Mouse (Mus musculus): Measurements from ENCODE around the gene Kcnk5. TPM values are rescaled to one million over a fixed set of nuclear protein-coding genes. Genes with fewer than 3 reads are reported as not detected.

Kcnk5 gene
- polyA plus RNA-seq, 1 experiment from 2014 or later: 9.1 TPM

DNA sequence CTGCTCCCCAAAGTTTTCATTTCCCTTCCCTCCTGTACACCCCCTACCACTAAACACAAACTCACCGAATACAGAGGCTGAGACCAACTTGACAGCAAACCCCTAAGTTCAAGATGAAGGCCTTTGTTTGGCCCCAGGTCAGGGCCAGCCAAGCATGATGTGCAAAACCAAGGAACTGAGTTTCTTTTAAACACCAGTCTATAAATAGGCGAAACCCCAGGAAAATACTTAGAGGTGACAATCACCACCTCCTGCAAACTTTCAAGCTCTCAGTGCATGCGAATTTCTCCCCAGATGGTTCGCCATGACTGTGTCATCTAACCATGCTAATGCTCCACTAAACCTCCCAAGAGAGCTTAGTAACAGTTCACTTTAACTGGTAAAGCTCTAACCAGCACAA is 5.9 kb downstream of the Kcnk5 start:
- Histone ChIP-seq H3K4me2 (ENCODE audit: low read depth) (no peak overlapping the region), H3K27ac (ENCODE audit: low read depth, low read length) (no peak overlapping the region), H3K27me3 (ENCODE audit: control insufficient read depth, insufficient read depth, low read length) (no peaks in the 10 kb centered on the region), H3K4me3 (ENCODE audit: low read depth, low read length) (no peak overlapping the region), H3K4me1 (ENCODE audit: control insufficient read depth, insufficient read depth, low read length) (peaks cover 21% of the 10 kb centered on the region), H3K36me3 (ENCODE audit: control insufficient read depth, insufficient read depth, low read length) (no peaks in the 10 kb centered on the region), H3K9ac (ENCODE audit: low read length) (no peak overlapping the region), H3K9me3 (ENCODE audit: control insufficient read depth, low read length) (no peaks in the 10 kb centered on the region)
- DNase-seq (ENCODE audit: low spot score) (no peak), ATAC-seq (ENCODE audit: insufficient read depth, low FRiP score, low TSS enrichment) (no peak)
- WGBS: 90% methylated on average over 4 of the region's 4 CpGs

- Histone ChIP-seq H3K9me3 (ENCODE audit: control insufficient read depth, low read length) (no peaks in the 10 kb centered on the region), H3K4me3 (ENCODE audit: low read depth, low read length) (no peak overlapping the region), H3K36me3 (ENCODE audit: control insufficient read depth, insufficient read depth, low read length) (no peaks in the 10 kb centered on the region), H3K27ac (ENCODE audit: low read depth, low read length) (no peak overlapping the region), H3K9ac (ENCODE audit: low read length) (no peak overlapping the region), H3K27me3 (ENCODE audit: control insufficient read depth, insufficient read depth, low read length) (no peaks in the 10 kb centered on the region), H3K4me2 (ENCODE audit: low read depth) (no peak overlapping the region), H3K4me1 (ENCODE audit: control insufficient read depth, insufficient read depth, low read length) (peaks cover 15% of the 10 kb centered on the region)
- WGBS: 94% methylated on average over 7 of the region's 7 CpGs
- DNase-seq (ENCODE audit: low spot score) (no peak), ATAC-seq (ENCODE audit: insufficient read depth, low FRiP score, low TSS enrichment) (no peak)
Measured at GRCm38 (mm10) chr14:20175114-20175513, 6.5 kb downstream of the Kcnk5 start.

DNA sequence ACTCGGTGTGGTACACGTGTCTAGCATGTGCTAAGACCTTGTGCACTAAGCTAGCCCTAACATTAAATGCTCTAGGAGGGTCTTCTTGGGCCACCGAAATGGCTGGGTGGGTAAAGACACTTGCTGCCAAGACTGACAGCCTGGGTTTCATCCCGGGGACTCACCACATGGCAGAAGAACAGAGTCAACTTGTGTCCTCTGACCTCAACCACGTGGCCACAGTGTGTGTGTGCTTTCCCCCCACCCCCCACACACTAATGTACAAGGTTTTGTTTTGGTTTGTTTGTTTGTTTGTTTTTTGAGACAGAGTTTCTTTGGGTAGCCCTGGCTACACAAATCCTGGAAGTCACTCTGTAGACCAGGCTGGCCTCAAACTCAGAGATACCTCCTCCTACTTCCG is 6.9 kb downstream of the Kcnk5 start:
- no peak for DNase-seq (ENCODE audit: low spot score)
- Histone ChIP-seq H3K27me3 (ENCODE audit: control insufficient read depth, insufficient read depth, low read length) (no peaks in the 10 kb centered on the region), H3K27ac (ENCODE audit: low read depth, low read length) (no peak overlapping the region), H3K9me3 (ENCODE audit: control insufficient read depth, low read length) (no peaks in the 10 kb centered on the region), H3K4me1 (ENCODE audit: control insufficient read depth, insufficient read depth, low read length) (peaks cover 14% of the 10 kb centered on the region), H3K9ac (ENCODE audit: low read length) (no peak overlapping the region), H3K36me3 (ENCODE audit: control insufficient read depth, insufficient read depth, low read length) (no peaks in the 10 kb centered on the region), H3K4me2 (ENCODE audit: low read depth) (no peak overlapping the region), H3K4me3 (ENCODE audit: low read depth, low read length) (no peak overlapping the region)
- ATAC-seq (ENCODE audit: insufficient read depth, low FRiP score, low TSS enrichment): no peak
- 90% methylated on average over 6 of the region's 6 CpGs for WGBS

DNA sequence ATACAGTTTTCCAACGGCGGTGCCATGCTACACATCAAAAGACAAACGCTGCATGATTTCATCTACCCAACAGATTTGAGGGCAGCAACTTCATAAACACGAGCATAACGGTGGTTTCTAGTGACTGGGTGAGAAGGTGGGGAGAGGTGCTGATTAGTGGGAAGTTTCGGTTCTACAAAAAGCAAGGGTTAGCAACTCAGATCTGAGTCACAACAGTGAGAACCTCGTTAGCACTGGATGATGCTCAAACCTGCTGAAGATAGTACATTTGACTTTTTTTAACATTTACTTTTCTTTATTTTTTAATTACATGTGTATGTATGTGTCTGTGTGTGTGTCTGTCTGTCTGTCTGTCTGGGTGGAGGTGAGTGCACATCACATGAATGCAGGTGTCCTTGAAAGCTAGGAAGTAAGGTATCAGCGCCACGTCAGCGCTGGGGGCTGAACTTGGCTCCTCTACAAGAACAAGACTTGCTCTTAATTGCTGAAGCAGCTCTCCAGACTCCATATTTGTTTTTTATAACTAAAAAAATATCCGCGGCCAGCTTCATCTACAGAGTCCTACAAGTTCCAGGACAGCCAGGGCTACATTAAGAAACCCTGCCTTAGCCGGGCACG is 7.6 kb downstream of the Kcnk5 start:
- DNase-seq (ENCODE audit: low spot score): no peak
- 94% methylated on average over 14 of the region's 14 CpGs for WGBS

DNA sequence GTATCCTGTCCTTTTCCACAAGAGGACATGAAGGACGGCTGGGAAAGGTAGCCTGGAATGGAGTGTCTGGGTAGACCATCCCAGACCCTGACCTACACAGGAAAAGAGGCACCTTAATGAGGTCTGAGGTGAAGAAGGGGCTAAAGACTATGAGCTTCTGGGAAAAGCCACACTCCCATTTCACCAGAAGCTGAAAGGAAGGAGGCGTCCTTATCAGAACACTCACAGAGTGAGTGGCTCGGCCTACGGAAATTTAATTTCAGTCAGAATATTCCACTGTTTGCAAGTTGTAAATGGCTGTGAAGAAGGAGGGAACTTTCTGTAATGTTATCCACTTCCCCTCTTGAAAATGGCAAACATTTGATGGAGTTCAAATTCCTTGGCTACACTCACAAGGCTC is 8.7 kb downstream of the Kcnk5 start:
- 86% methylated on average over 4 of the region's 4 CpGs for WGBS
- Histone ChIP-seq H3K27ac (ENCODE audit: low read depth, low read length) (no peak overlapping the region), H3K4me2 (ENCODE audit: low read depth) (no peak overlapping the region), H3K4me3 (ENCODE audit: low read depth, low read length) (no peak overlapping the region), H3K4me1 (ENCODE audit: control insufficient read depth, insufficient read depth, low read length) (no peaks in the 10 kb centered on the region), H3K36me3 (ENCODE audit: control insufficient read depth, insufficient read depth, low read length) (no peaks in the 10 kb centered on the region), H3K9ac (ENCODE audit: low read length) (no peak overlapping the region), H3K27me3 (ENCODE audit: control insufficient read depth, insufficient read depth, low read length) (no peaks in the 10 kb centered on the region), H3K9me3 (ENCODE audit: control insufficient read depth, low read length) (no peaks in the 10 kb centered on the region)
- no peak for ATAC-seq (ENCODE audit: insufficient read depth, low FRiP score, low TSS enrichment)
- no peak for DNase-seq (ENCODE audit: low spot score)

More for the DNA sequence above, 7.6 kb downstream of the Kcnk5 start:
- H3K9ac ChIP-seq (ENCODE audit: low read length): no peak overlapping the region
- no peak for ATAC-seq (ENCODE audit: insufficient read depth, low FRiP score, low TSS enrichment)
- peaks cover 7% of the 10 kb centered on the region; the same call in 1 of the 2 replicates for H3K4me1 ChIP-seq (ENCODE audit: control insufficient read depth, insufficient read depth, low read length)
- H3K4me2 ChIP-seq (ENCODE audit: low read depth): no peak overlapping the region
- H3K36me3 ChIP-seq (ENCODE audit: control insufficient read depth, insufficient read depth, low read length): no peaks in the 10 kb centered on the region
- H3K9me3 ChIP-seq (ENCODE audit: control insufficient read depth, low read length): no peaks in the 10 kb centered on the region
- H3K27me3 ChIP-seq (ENCODE audit: control insufficient read depth, insufficient read depth, low read length): no peaks in the 10 kb centered on the region
- H3K4me3 ChIP-seq (ENCODE audit: low read depth, low read length): no peak overlapping the region
- H3K27ac ChIP-seq (ENCODE audit: low read depth, low read length): no peak overlapping the region

DNA sequence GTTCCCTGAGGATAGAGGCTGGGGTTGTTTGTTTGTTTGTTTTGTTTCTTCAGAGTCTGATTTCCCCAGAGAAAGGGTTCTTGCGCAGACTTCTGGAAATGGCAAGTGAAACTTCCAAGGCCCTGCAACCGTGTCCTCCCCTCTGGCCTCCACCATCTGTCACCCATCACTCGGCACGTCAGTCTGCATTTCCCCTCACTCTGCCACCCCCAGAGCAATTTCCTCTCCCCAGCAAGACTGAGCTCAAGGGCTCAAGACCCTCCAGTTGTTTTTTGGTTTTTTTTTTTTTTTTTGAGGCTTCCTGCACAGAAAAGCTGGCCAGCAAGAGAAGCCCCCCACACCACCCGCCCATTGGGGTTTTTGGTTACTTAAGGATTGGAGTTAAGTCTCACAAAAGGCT is 9.1 kb downstream of the Kcnk5 start:
- 76% methylated on average over 5 of the region's 5 CpGs for WGBS
- no peaks in the 10 kb centered on the region for H3K4me1 ChIP-seq (ENCODE audit: control insufficient read depth, insufficient read depth, low read length)
- H3K36me3 ChIP-seq (ENCODE audit: control insufficient read depth, insufficient read depth, low read length): no peaks in the 10 kb centered on the region
- H3K4me2 ChIP-seq (ENCODE audit: low read depth): no peak overlapping the region
- no peak for ATAC-seq (ENCODE audit: insufficient read depth, low FRiP score, low TSS enrichment)
- no peak overlapping the region for H3K27ac ChIP-seq (ENCODE audit: low read depth, low read length)
- no peak overlapping the region for H3K9ac ChIP-seq (ENCODE audit: low read length)
- no peaks in the 10 kb centered on the region for H3K9me3 ChIP-seq (ENCODE audit: control insufficient read depth, low read length)
- no peaks in the 10 kb centered on the region for H3K27me3 ChIP-seq (ENCODE audit: control insufficient read depth, insufficient read depth, low read length)
- no peak for DNase-seq (ENCODE audit: low spot score)
- no peak overlapping the region for H3K4me3 ChIP-seq (ENCODE audit: low read depth, low read length)

DNA sequence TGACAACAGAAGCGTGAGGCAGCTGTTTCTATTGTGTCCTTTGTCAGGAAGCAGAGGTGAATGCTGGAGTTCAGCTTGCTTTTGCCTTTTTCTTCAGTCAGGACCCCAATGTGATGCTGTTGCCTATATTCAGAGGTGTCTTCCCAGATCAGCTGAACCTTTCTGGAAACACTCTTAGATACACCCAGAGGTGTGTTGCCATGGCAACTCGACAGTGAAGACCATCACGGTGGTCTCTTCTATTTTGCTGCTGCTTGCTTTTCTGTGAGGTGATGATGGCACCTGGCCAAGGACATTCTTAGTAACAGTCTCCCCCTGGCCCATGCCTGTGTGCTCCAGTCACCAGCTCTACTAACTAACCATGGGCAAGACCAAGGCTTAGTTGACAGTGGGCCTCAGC is 9.8 kb downstream of the Kcnk5 start:
- Histone ChIP-seq H3K9me3 (ENCODE audit: control insufficient read depth, low read length) (no peaks in the 10 kb centered on the region), H3K4me1 (ENCODE audit: control insufficient read depth, insufficient read depth, low read length) (no peaks in the 10 kb centered on the region), H3K4me2 (ENCODE audit: low read depth) (no peak overlapping the region), H3K9ac (ENCODE audit: low read length) (no peak overlapping the region), H3K27ac (ENCODE audit: low read depth, low read length) (no peak overlapping the region), H3K36me3 (ENCODE audit: control insufficient read depth, insufficient read depth, low read length) (no peaks in the 10 kb centered on the region), H3K4me3 (ENCODE audit: low read depth, low read length) (no peak overlapping the region), H3K27me3 (ENCODE audit: control insufficient read depth, insufficient read depth, low read length) (no peaks in the 10 kb centered on the region)
- 85% methylated on average over 3 of the region's 3 CpGs for WGBS
- DNase-seq (ENCODE audit: low spot score): no peak
- no peak for ATAC-seq (ENCODE audit: insufficient read depth, low FRiP score, low TSS enrichment)

- Histone ChIP-seq H3K36me3 (ENCODE audit: control insufficient read depth, insufficient read depth, low read length) (no peaks in the 10 kb centered on the region), H3K9me3 (ENCODE audit: control insufficient read depth, low read length) (no peaks in the 10 kb centered on the region), H3K9ac (ENCODE audit: low read length) (no peak overlapping the region), H3K27me3 (ENCODE audit: control insufficient read depth, insufficient read depth, low read length) (no peaks in the 10 kb centered on the region), H3K4me2 (ENCODE audit: low read depth) (no peak overlapping the region), H3K4me3 (ENCODE audit: low read depth, low read length) (no peak overlapping the region), H3K27ac (ENCODE audit: low read depth, low read length) (no peak overlapping the region), H3K4me1 (ENCODE audit: control insufficient read depth, insufficient read depth, low read length) (0 out of 2 replicates have a peak, but pooled peaks cover 3% of the 10 kb centered on the region)
- 90% methylated on average over 4 of the region's 4 CpGs for WGBS
- ATAC-seq (ENCODE audit: insufficient read depth, low FRiP score, low TSS enrichment) (no peak), DNase-seq (ENCODE audit: low spot score) (no peak)
Measured at GRCm38 (mm10) chr14:20169251-20169650, 12.4 kb downstream of the Kcnk5 start.

GRCm38 (mm10) chr14:20168478-20168877 is 13.1 kb downstream of the Kcnk5 start:
- Histone ChIP-seq H3K4me1 (ENCODE audit: control insufficient read depth, insufficient read depth, low read length) (peaks cover 5% of the 10 kb centered on the region; the same call in 1 of the 2 replicates), H3K4me3 (ENCODE audit: low read depth, low read length) (no peak overlapping the region), H3K27me3 (ENCODE audit: control insufficient read depth, insufficient read depth, low read length) (no peaks in the 10 kb centered on the region), H3K36me3 (ENCODE audit: control insufficient read depth, insufficient read depth, low read length) (no peaks in the 10 kb centered on the region), H3K9ac (ENCODE audit: low read length) (no peak overlapping the region), H3K27ac (ENCODE audit: low read depth, low read length) (no peak overlapping the region), H3K9me3 (ENCODE audit: control insufficient read depth, low read length) (no peaks in the 10 kb centered on the region), H3K4me2 (ENCODE audit: low read depth) (no peak overlapping the region)
- WGBS: 83% methylated on average over 1 of the region's 1 CpGs
- DNase-seq (ENCODE audit: low spot score) (no peak), ATAC-seq (ENCODE audit: insufficient read depth, low FRiP score, low TSS enrichment) (no peak)

All from neural tube, embryonic 11.5 days (tissue).